Comparison of ENCODE assay signal across 20 mouse cellular contexts in genomic region chr3:27495296-27496073, GRCm38 (mm10).
A peak's percentile ranks its signal among the peaks of the same experiment; 100 is the strongest.
DNase-seq lines count a peak whose midpoint lies in the region; ATAC-seq and TF ChIP-seq lines count a peak whose summit lies in the region.
"Had no signal": no experiment of that assay in that cellular context is flagged by ENCODE, and none has a peak within 500 bp of the region (broad histone marks: within the 10 kb centered on the region; RNA-seq: fewer than 3 reads in every experiment).

No protein-coding gene starts in this region.

- H3K4me3 ChIP-seq in forebrain, embryonic 10.5 days, result no peak overlapping the region
- H3K4me3 ChIP-seq in forebrain, embryonic 15.5 days, result no peak overlapping the region
- H3K4me3 ChIP-seq in midbrain, embryonic 10.5 days, result no peak overlapping the region
- H3K4me3 ChIP-seq in midbrain, postnatal 0 days (ENCODE audit: low read depth, low read length), result no peak overlapping the region
- H3K4me3 ChIP-seq in hindbrain, embryonic 15.5 days, result no peak overlapping the region
- no peak overlapping the region for H3K4me3 ChIP-seq in midbrain, embryonic 15.5 days
- H3K4me3 ChIP-seq: embryonic facial prominence, embryonic 15.5 days; heart, adult 2 months; limb, embryonic 10.5 days had no signal

- H3K9ac ChIP-seq in forebrain, embryonic 15.5 days (replicated peaks), result no peak overlapping the region
- no peak overlapping the region for H3K9ac ChIP-seq in midbrain, postnatal 0 days (replicated peaks; ENCODE audit: low read length, poor library complexity, severe bottlenecking)
- no peak overlapping the region for H3K9ac ChIP-seq in hindbrain, embryonic 15.5 days
- no peak overlapping the region for H3K9ac ChIP-seq in midbrain, embryonic 15.5 days
- H3K9ac ChIP-seq: embryonic facial prominence, embryonic 15.5 days had no signal

- DNase-seq in forebrain, embryonic 10.5 days (ENCODE audit: extremely low spot score, low spot score), result peak; percentile 28
- peak; percentile 32 for DNase-seq in midbrain, embryonic 10.5 days (ENCODE audit: low spot score)
- no peak for DNase-seq in midbrain, postnatal 0 days (ENCODE audit: low spot score)
- DNase-seq in adrenal gland, postnatal 14 days, result no peak
- no peak for DNase-seq in lung, postnatal 10 days
- DNase-seq: cerebellum, adult 11-12 months; gastrocnemius, postnatal 36 days; heart, adult 2 months; heart, postnatal 36 days; kidney, adult 8-10 months; kidney, postnatal 10 days; liver; right cerebral cortex, postnatal 14 days had no signal

- no peaks in the 10 kb centered on the region for H3K9me3 ChIP-seq in forebrain, embryonic 10.5 days
- H3K9me3 ChIP-seq in forebrain, embryonic 15.5 days, result no peaks in the 10 kb centered on the region
- H3K9me3 ChIP-seq in midbrain, embryonic 10.5 days (replicated peaks), result no peaks in the 10 kb centered on the region
- H3K9me3 ChIP-seq in midbrain, postnatal 0 days (ENCODE audit: low read length), result no peaks in the 10 kb centered on the region
- H3K9me3 ChIP-seq in hindbrain, embryonic 15.5 days, result no peaks in the 10 kb centered on the region
- H3K9me3 ChIP-seq in midbrain, embryonic 15.5 days, result no peaks in the 10 kb centered on the region
- H3K9me3 ChIP-seq: embryonic facial prominence, embryonic 15.5 days; limb, embryonic 10.5 days had no signal

- H3K27me3 ChIP-seq in forebrain, embryonic 10.5 days (ENCODE audit: poor library complexity, severe bottlenecking), result no peaks in the 10 kb centered on the region
- H3K27me3 ChIP-seq in forebrain, embryonic 15.5 days, result no peaks in the 10 kb centered on the region
- H3K27me3 ChIP-seq in midbrain, embryonic 10.5 days (ENCODE audit: low read depth, poor library complexity, severe bottlenecking), result no peaks in the 10 kb centered on the region
- H3K27me3 ChIP-seq in midbrain, postnatal 0 days (ENCODE audit: insufficient read depth, low read length), result no peaks in the 10 kb centered on the region
- no peaks in the 10 kb centered on the region for H3K27me3 ChIP-seq in hindbrain, embryonic 15.5 days
- H3K27me3 ChIP-seq in midbrain, embryonic 15.5 days (replicated peaks), result no peaks in the 10 kb centered on the region
- H3K27me3 ChIP-seq: embryonic facial prominence, embryonic 15.5 days had no signal

- TF ChIP-seq CTCF in midbrain, postnatal 0 days (IDR thresholded peaks at IDR 0.05), result no peak

- 65% methylated on average over 14 of the region's 14 CpGs for WGBS in forebrain, embryonic 10.5 days
- WGBS in forebrain, embryonic 15.5 days, result 40% methylated on average over 14 of the region's 14 CpGs
- WGBS in midbrain, embryonic 10.5 days, result 43% methylated on average over 14 of the region's 14 CpGs
- WGBS in midbrain, postnatal 0 days, result 36% methylated on average over 14 of the region's 14 CpGs
- 38% methylated on average over 14 of the region's 14 CpGs for WGBS in hindbrain, embryonic 15.5 days
- WGBS in midbrain, embryonic 15.5 days, result 29% methylated on average over 14 of the region's 14 CpGs

- ATAC-seq in forebrain, embryonic 15.5 days (replicated peaks), result no peak
- ATAC-seq in midbrain, postnatal 0 days (ENCODE audit: low FRiP score), result no peak
- ATAC-seq in hindbrain, embryonic 15.5 days (ENCODE audit: low FRiP score, low read depth), result no peak
- peak; percentile 58 for ATAC-seq in midbrain, embryonic 15.5 days (replicated peaks)
- ATAC-seq: CD4-positive, CD25-positive, alpha-beta regulatory T cell, adult 4 months had no signal

- peaks cover 11% of the 10 kb centered on the region for H3K4me1 ChIP-seq in forebrain, embryonic 10.5 days
- no peaks in the 10 kb centered on the region for H3K4me1 ChIP-seq in forebrain, embryonic 15.5 days
- peaks cover 11% of the 10 kb centered on the region for H3K4me1 ChIP-seq in midbrain, embryonic 10.5 days
- peaks cover 4% of the 10 kb centered on the region; the same call in 1 of the 2 replicates for H3K4me1 ChIP-seq in midbrain, postnatal 0 days (ENCODE audit: insufficient read depth, low read length)
- H3K4me1 ChIP-seq in hindbrain, embryonic 15.5 days (replicated peaks), result 0 out of 2 replicates have a peak, but pooled peaks cover 6% of the 10 kb centered on the region
- peaks cover 6% of the 10 kb centered on the region; the same call in 1 of the 2 replicates for H3K4me1 ChIP-seq in midbrain, embryonic 15.5 days
- H3K4me1 ChIP-seq: embryonic facial prominence, embryonic 15.5 days; limb, embryonic 10.5 days had no signal

- H3K4me2 ChIP-seq in forebrain, embryonic 15.5 days (replicated peaks), result no peak overlapping the region
- no peak overlapping the region for H3K4me2 ChIP-seq in midbrain, postnatal 0 days (ENCODE audit: low read depth, low read length, poor library complexity, severe bottlenecking)
- no peak overlapping the region for H3K4me2 ChIP-seq in hindbrain, embryonic 15.5 days
- H3K4me2 ChIP-seq in midbrain, embryonic 15.5 days, result no peak overlapping the region
- H3K4me2 ChIP-seq: embryonic facial prominence, embryonic 15.5 days had no signal

- peaks cover 37% of the 10 kb centered on the region for H3K36me3 ChIP-seq in forebrain, embryonic 10.5 days (replicated peaks)
- H3K36me3 ChIP-seq in forebrain, embryonic 15.5 days, result no peaks in the 10 kb centered on the region
- H3K36me3 ChIP-seq in midbrain, embryonic 10.5 days, result peaks cover 33% of the 10 kb centered on the region
- H3K36me3 ChIP-seq in midbrain, postnatal 0 days (ENCODE audit: insufficient read depth, low read length), result peaks cover 4% of the 10 kb centered on the region; the same call in 1 of the 2 replicates
- H3K36me3 ChIP-seq in hindbrain, embryonic 15.5 days, result no peaks in the 10 kb centered on the region
- H3K36me3 ChIP-seq in midbrain, embryonic 15.5 days (replicated peaks), result no peaks in the 10 kb centered on the region

- peak overlapping the region; percentile 60 for H3K27ac ChIP-seq in forebrain, embryonic 10.5 days
- no peak overlapping the region for H3K27ac ChIP-seq in forebrain, embryonic 15.5 days (replicated peaks)
- peak overlapping the region; percentile 63; the same call in 1 of the 2 replicates for H3K27ac ChIP-seq in midbrain, embryonic 10.5 days (replicated peaks)
- no peak overlapping the region for H3K27ac ChIP-seq in midbrain, postnatal 0 days (ENCODE audit: low read depth, low read length)
- peak overlapping the region; percentile 56; the same call in 1 of the 2 replicates for H3K27ac ChIP-seq in hindbrain, embryonic 15.5 days (replicated peaks)
- 0 out of 2 replicates have a peak overlapping the region, but pooled peaks have one; percentile 17 for H3K27ac ChIP-seq in midbrain, embryonic 15.5 days
- H3K27ac ChIP-seq: embryonic facial prominence, embryonic 15.5 days; heart, adult 2 months; limb, embryonic 10.5 days; macrophage had no signal

Comparison
In these comparisons a context has a peak if more than half of its experiments do, and no peak if none do; other contexts are left out.
1. DNase-seq: peak in forebrain, embryonic 10.5 days (single experiment) and midbrain, embryonic 10.5 days (single experiment); none in midbrain, postnatal 0 days (single experiment), adrenal gland, postnatal 14 days (single experiment) and lung, postnatal 10 days (single experiment).
2. H3K27ac ChIP-seq: peak in forebrain, embryonic 10.5 days (single experiment), midbrain, embryonic 10.5 days (single experiment), hindbrain, embryonic 15.5 days (single experiment) and midbrain, embryonic 15.5 days (single experiment); none in forebrain, embryonic 15.5 days (single experiment) and midbrain, postnatal 0 days (single experiment).